In the genomic region with DNA sequence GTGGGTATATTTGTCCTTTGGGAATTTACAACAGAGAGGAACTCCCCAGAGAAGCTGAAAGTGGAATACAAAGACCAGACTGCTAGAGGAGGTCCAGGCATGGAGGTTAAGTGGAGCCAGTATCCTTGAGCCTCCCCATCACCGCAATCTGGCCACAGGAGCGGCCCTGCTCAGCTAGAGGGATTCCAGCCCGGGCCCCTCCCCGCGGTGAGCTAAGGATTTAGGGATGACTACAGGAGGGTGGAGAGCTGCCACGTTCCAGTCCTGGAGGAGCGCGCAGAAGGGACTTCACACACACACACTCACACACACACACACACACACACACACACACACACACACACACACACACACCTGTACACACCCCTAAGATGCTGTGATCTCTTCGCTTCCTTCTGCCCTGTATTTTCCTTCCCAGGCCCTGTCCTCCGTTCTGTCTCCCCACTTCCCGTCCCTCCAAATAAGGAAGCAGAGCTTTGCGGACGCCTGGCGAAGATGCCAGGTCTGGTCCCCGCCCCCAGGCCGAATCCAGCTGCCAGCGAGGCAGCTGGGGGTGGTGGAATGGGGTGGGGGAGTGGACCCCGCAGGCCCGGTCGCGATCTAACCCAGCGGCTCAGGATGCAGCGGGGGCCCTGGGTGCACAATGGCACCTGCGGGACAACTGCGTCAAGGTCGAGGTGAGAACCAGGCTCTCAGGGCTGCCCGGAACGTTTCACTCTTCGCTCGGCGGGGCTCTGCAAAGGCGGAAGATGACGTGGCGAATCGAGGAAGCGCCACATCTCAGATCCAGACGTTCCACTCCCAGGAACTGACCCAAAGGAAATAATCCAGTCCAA, we compare ENCODE assay signal across 8 mouse cellular contexts.
DNase-seq lines count a peak whose midpoint lies in the region; ATAC-seq and TF ChIP-seq lines count a peak whose summit lies in the region.

No protein-coding gene starts in this region.

- H3K4me3 ChIP-seq in erythroblast, embryonic 14.5 days (replicated peaks): peak overlapping the region; percentile 51
- H3K4me3 ChIP-seq in embryonic facial prominence, embryonic 13.5 days: peak overlapping the region; percentile 64
- peak overlapping the region; percentile 64 for H3K4me3 ChIP-seq in limb, embryonic 14.5 days (replicated peaks; ENCODE audit: low read length)
- H3K4me3 ChIP-seq in midbrain, embryonic 15.5 days: peak overlapping the region; percentile 61

- H3K4me1 ChIP-seq in erythroblast, embryonic 14.5 days (ENCODE audit: control insufficient read depth): peaks cover 2% of the 10 kb centered on the region; the same call in 1 of the 2 replicates
- peaks cover 65% of the 10 kb centered on the region for H3K4me1 ChIP-seq in embryonic facial prominence, embryonic 13.5 days
- peaks cover 52% of the 10 kb centered on the region for H3K4me1 ChIP-seq in limb, embryonic 14.5 days (ENCODE audit: control insufficient read depth, insufficient read depth, low read length)
- peaks cover 23% of the 10 kb centered on the region for H3K4me1 ChIP-seq in midbrain, embryonic 15.5 days

- ATAC-seq in erythroblast, adult 5-6 weeks (replicated peaks; ENCODE audit: low FRiP score, poor library complexity, severe bottlenecking): no peak
- peak; percentile 52 for ATAC-seq in embryonic facial prominence, embryonic 13.5 days (ENCODE audit: insufficient number of reproducible peaks, insufficient read depth, low FRiP score, low TSS enrichment, low read depth)
- ATAC-seq in limb, embryonic 14.5 days (ENCODE audit: low FRiP score, low read depth): peak; percentile 72
- ATAC-seq in midbrain, embryonic 15.5 days (replicated peaks): peak; percentile 87

- DNase-seq in heart, adult 8-10 months (ENCODE audit: low spot score): peak; percentile 89
- DNase-seq in kidney, adult 8-10 months: peak; percentile 67 to 71
- peak; percentile 86 for DNase-seq in limb, embryonic 14.5 days (ENCODE audit: low spot score)
- peak; percentile 49 to 68 for DNase-seq in spleen, adult 18-20 months

- peak overlapping the region; percentile 68 for H3K4me2 ChIP-seq in embryonic facial prominence, embryonic 13.5 days
- H3K4me2 ChIP-seq in limb, embryonic 14.5 days (replicated peaks; ENCODE audit: low read depth, low read length, severe bottlenecking): peak overlapping the region; percentile 75
- peak overlapping the region; percentile 73 for H3K4me2 ChIP-seq in midbrain, embryonic 15.5 days

- no peaks in the 10 kb centered on the region for H3K36me3 ChIP-seq in erythroblast, embryonic 14.5 days (ENCODE audit: control insufficient read depth)
- no peaks in the 10 kb centered on the region for H3K36me3 ChIP-seq in embryonic facial prominence, embryonic 13.5 days
- H3K36me3 ChIP-seq in limb, embryonic 14.5 days (ENCODE audit: control insufficient read depth, insufficient read depth, low read length): no peaks in the 10 kb centered on the region
- no peaks in the 10 kb centered on the region for H3K36me3 ChIP-seq in midbrain, embryonic 15.5 days (replicated peaks)

- H3K27me3 ChIP-seq in erythroblast, embryonic 14.5 days (ENCODE audit: control insufficient read depth): peaks cover 26% of the 10 kb centered on the region
- no peaks in the 10 kb centered on the region for H3K27me3 ChIP-seq in embryonic facial prominence, embryonic 13.5 days
- H3K27me3 ChIP-seq in limb, embryonic 14.5 days (ENCODE audit: control insufficient read depth, insufficient read depth, low read length): no peaks in the 10 kb centered on the region
- H3K27me3 ChIP-seq in midbrain, embryonic 15.5 days (replicated peaks): no peaks in the 10 kb centered on the region

- peak overlapping the region; percentile 87 for H3K9ac ChIP-seq in embryonic facial prominence, embryonic 13.5 days
- peak overlapping the region; percentile 82 for H3K9ac ChIP-seq in limb, embryonic 14.5 days (ENCODE audit: low read depth, low read length, severe bottlenecking)
- peak overlapping the region; percentile 84 for H3K9ac ChIP-seq in midbrain, embryonic 15.5 days

- under 1% methylated on average over 37 of the region's 37 CpGs for WGBS in embryonic facial prominence, embryonic 13.5 days
- WGBS in limb, embryonic 14.5 days: under 1% methylated on average over 36 of the region's 37 CpGs
- under 1% methylated on average over 36 of the region's 37 CpGs for WGBS in midbrain, embryonic 15.5 days

- no peaks in the 10 kb centered on the region for H3K9me3 ChIP-seq in erythroblast, embryonic 14.5 days (ENCODE audit: control insufficient read depth, low read length)
- H3K9me3 ChIP-seq in embryonic facial prominence, embryonic 13.5 days: no peaks in the 10 kb centered on the region
- H3K9me3 ChIP-seq in limb, embryonic 14.5 days (ENCODE audit: control insufficient read depth, low read length): no peaks in the 10 kb centered on the region
- no peaks in the 10 kb centered on the region for H3K9me3 ChIP-seq in midbrain, embryonic 15.5 days

- H3K27ac ChIP-seq in embryonic facial prominence, embryonic 13.5 days: peak overlapping the region; percentile 97
- H3K27ac ChIP-seq in limb, embryonic 14.5 days (replicated peaks; ENCODE audit: low read depth, low read length): peak overlapping the region; percentile 97
- H3K27ac ChIP-seq in midbrain, embryonic 15.5 days: peak overlapping the region; percentile 97

- peak; percentile 49; the same call in 1 of the 2 replicates for TF ChIP-seq POLR2A in limb, embryonic 14.5 days (IDR thresholded peaks at IDR 0.05; ENCODE audit: borderline replicate concordance, extremely low read depth, insufficient read depth, insufficient read length)
